Mouse (Mus musculus) liver, adult 2 months (tissue): ENCODE data around the gene Glo1.

Experiments
- CTCF ChIP-seq: fragments of 200-500 bp; IDR thresholded peaks from 2 replicates; pipeline ENCODE4 v1.5.1; 2011; ENCODE audit warnings: low read depth, low read length, control low read depth
- POLR2A ChIP-seq: fragments of 200-500 bp; IDR thresholded peaks from 2 replicates; pipeline ENCODE4 v1.6.1; 2011; ENCODE audit warnings: low read length, control low read depth; ENCODE audit not compliant: insufficient read depth; ENCODE audit errors: extremely low read depth

DNA sequence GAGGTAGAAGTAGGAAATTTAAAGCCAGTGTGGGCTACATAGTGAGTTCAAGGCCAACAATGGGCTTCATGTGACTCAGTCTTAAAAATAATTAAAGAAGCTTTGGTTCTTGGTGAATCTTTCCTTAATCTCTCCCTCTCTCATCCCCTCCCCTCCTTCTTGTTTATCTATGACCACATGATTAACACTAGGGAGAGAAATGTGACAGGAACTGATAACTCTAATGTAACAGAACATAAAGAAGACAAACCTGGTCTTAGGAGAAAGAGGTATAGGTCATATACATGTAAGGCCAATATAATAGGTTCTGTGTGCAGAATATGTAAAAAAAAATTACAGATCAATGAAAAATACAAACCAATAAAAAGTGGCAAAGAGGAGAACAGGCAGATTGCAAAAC, 13.3 kb downstream of the Glo1 start:
- TF ChIP-seq CTCF, result no peak
- TF ChIP-seq POLR2A, result no peak
